ENCODE assay signal across 8 mouse cellular contexts in the genomic region with DNA sequence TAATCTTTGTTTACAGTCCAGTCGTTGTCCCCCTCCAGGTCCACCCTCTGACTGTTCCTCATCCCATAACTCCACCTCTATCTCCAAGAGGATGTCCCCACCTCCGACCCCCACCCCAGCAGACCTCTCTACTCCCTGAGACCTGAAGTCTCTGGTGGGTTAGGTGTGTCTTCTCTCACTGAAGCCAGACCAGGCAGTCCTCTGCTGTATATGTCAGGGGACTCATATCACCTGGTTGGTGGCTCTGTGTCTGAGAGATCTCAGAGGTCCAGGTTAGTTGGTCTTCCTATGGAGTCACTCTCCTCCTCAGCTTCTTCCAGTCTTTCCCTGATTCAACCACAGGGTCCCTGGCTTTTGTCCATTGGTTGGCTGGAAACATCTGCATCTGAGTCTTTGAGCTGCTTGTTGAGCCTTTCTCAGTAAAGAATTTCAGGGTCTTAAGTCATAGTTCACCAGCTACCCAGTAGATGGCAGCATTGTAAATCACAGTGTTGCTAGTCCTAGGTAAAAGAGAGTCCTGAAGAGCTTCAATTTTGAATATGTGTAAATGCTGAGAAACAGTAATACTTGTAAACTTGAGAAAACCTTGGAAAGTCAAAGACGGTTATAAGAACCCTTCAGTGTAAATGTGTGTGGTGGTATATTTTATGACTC.
DNase-seq lines count a peak whose midpoint lies in the region; ATAC-seq and TF ChIP-seq lines count a peak whose summit lies in the region.

No protein-coding gene starts in this region.

- H3K36me3 ChIP-seq in heart, postnatal 0 days (replicated peaks; ENCODE audit: control insufficient read depth, insufficient read depth, low read length) = no peaks in the 10 kb centered on the region
- H3K36me3 ChIP-seq in CH12.LX (replicated peaks in 1 of 2; ENCODE audit: control insufficient read depth in 1 of 2, insufficient read depth in 1 of 2, low read length in 1 of 2) = no peaks in the 10 kb centered on the region
- no peaks in the 10 kb centered on the region for H3K36me3 ChIP-seq in kidney, postnatal 0 days (ENCODE audit: insufficient read depth, low read length)

- H3K27ac ChIP-seq in heart, postnatal 0 days (ENCODE audit: low read depth) = no peak overlapping the region
- H3K27ac ChIP-seq in CH12.LX (ENCODE audit: insufficient read depth, low read depth) = no peak overlapping the region
- no peak overlapping the region for H3K27ac ChIP-seq in kidney, postnatal 0 days

- 61% methylated on average over 3 of the region's 3 CpGs for WGBS in heart, postnatal 0 days
- 74% methylated on average over 3 of the region's 3 CpGs for WGBS in kidney, postnatal 0 days

- H3K4me2 ChIP-seq in heart, postnatal 0 days (ENCODE audit: low read depth, low read length) = no peak overlapping the region
- H3K4me2 ChIP-seq in CH12.LX (ENCODE audit: insufficient read depth, low read depth, poor library complexity, severe bottlenecking) = no peak overlapping the region
- H3K4me2 ChIP-seq in kidney, postnatal 0 days (ENCODE audit: low read length) = no peak overlapping the region

- no peak overlapping the region for H3K4me3 ChIP-seq in heart, postnatal 0 days (ENCODE audit: low read depth, low read length)
- no peak overlapping the region for H3K4me3 ChIP-seq in CH12.LX (replicated peaks in 1 of 3; ENCODE audit: low read depth in 2 of 3, low read length in 2 of 3, poor library complexity in 1 of 3)
- H3K4me3 ChIP-seq in kidney, postnatal 0 days (replicated peaks; ENCODE audit: low read depth, low read length) = no peak overlapping the region

- intact Hi-C loops in heart, postnatal 36 days (cut with DNase I) = loop anchor here (2.0 to 5.0 kb wide), 2 partner anchors 116 to 219 kb away; no protein-coding TSS in a partner anchor

- no peak for TF ChIP-seq EP300 in heart, postnatal 0 days (IDR thresholded peaks at IDR 0.05; ENCODE audit: low read depth)
- no peak for TF ChIP-seq EP300 in CH12.LX (IDR thresholded peaks at IDR 0.05; ENCODE audit: low read length)

- in situ Hi-C loops in CH12.LX (cut with MboI; ENCODE audit: low pct_ligation_motif_present, low pct_unique_long_range_greater_than_20kb, low sequenced_read_pairs) = no loop called here

- H3K27me3 ChIP-seq in heart, postnatal 0 days (ENCODE audit: control insufficient read depth, insufficient read depth, low read length) = no peaks in the 10 kb centered on the region
- no peaks in the 10 kb centered on the region for H3K27me3 ChIP-seq in CH12.LX (replicated peaks)
- H3K27me3 ChIP-seq in kidney, postnatal 0 days (ENCODE audit: insufficient read depth, low read length) = no peaks in the 10 kb centered on the region

- no peak overlapping the region for H3K9ac ChIP-seq in heart, postnatal 0 days (replicated peaks; ENCODE audit: low read depth, low read length)
- H3K9ac ChIP-seq in CH12.LX (ENCODE audit: insufficient read depth, low read depth) = no peak overlapping the region
- H3K9ac ChIP-seq in kidney, postnatal 0 days (ENCODE audit: low read depth, low read length) = no peak overlapping the region

- peak; percentile 50 for TF ChIP-seq CTCF in heart, postnatal 0 days (IDR thresholded peaks at IDR 0.05; ENCODE audit: low read depth)
- peak; percentile 46 to 61 for TF ChIP-seq CTCF in CH12.LX (conservative IDR thresholded peaks at IDR 0.05 in 1 of 2, IDR thresholded peaks at IDR 0.05 in 1 of 2; ENCODE audit: low read depth in 2 of 2, low read length in 2 of 2)
- TF ChIP-seq CTCF in kidney, postnatal 0 days (IDR thresholded peaks at IDR 0.05; ENCODE audit: low read depth) = peak; percentile 70

- peak; percentile 13 for DNase-seq in heart, postnatal 0 days (ENCODE audit: low spot score)
- DNase-seq in heart, postnatal 36 days = no peak
- peak; percentile 49 for DNase-seq in CH12.LX (ENCODE audit: extremely low read depth)
- DNase-seq in brain, adult 2 months (ENCODE audit: low read depth, low spot score) = peak; percentile 71
- peak; percentile 53 for DNase-seq in kidney, postnatal 0 days (ENCODE audit: low spot score)
- DNase-seq in retina, postnatal 1 day = peak; percentile 58
- DNase-seq in urinary bladder, postnatal 36 days (ENCODE audit: low spot score in 2 of 2) = no peak
- no peak for DNase-seq in natural killer cell, adult 2 months (ENCODE audit: low spot score in 2 of 2)

- H3K9me3 ChIP-seq in heart, postnatal 0 days (replicated peaks; ENCODE audit: control insufficient read depth, low read length) = no peaks in the 10 kb centered on the region
- no peaks in the 10 kb centered on the region for H3K9me3 ChIP-seq in CH12.LX (replicated peaks; ENCODE audit: low read length)
- no peaks in the 10 kb centered on the region for H3K9me3 ChIP-seq in kidney, postnatal 0 days (replicated peaks; ENCODE audit: low read length)

- dilution Hi-C loops in CH12.LX (cut with MboI; ENCODE audit: extremely low pct_ligation_motif_present, extremely low pct_unique_long_range_greater_than_20kb, low sequenced_read_pairs) = no loop called here

- no peak for ATAC-seq in heart, postnatal 0 days (ENCODE audit: insufficient read depth, low read depth)
- no peak for ATAC-seq in kidney, postnatal 0 days (replicated peaks; ENCODE audit: low FRiP score, low read depth)

- TF ChIP-seq POLR2A in CH12.LX (IDR thresholded peaks at IDR 0.05; ENCODE audit: low read depth, low read length) = no peak

- H3K79me2 ChIP-seq in CH12.LX (replicated peaks; ENCODE audit: control insufficient read depth, extremely low read depth, insufficient read depth, poor library complexity, severe bottlenecking) = no peaks in the 10 kb centered on the region

- H3K4me1 ChIP-seq in heart, postnatal 0 days (ENCODE audit: control insufficient read depth, insufficient read depth) = no peaks in the 10 kb centered on the region
- H3K4me1 ChIP-seq in CH12.LX (ENCODE audit: control insufficient read depth in 1 of 2, insufficient read depth in 2 of 2) = no peaks in the 10 kb centered on the region
- H3K4me1 ChIP-seq in kidney, postnatal 0 days (replicated peaks; ENCODE audit: insufficient read depth, low read length) = no peaks in the 10 kb centered on the region

- TF ChIP-seq RAD21 in CH12.LX (IDR thresholded peaks at IDR 0.05; ENCODE audit: low read depth, low read length) = peak; percentile 30

TF ChIP-seq in CH12.LX, 34 proteins besides CTCF, POLR2A, EP300 and RAD21:
- no peak for TF ChIP-seq UBTF (IDR thresholded peaks at IDR 0.05; ENCODE audit: low read depth, low read length)
- TF ChIP-seq SMC3 (IDR thresholded peaks at IDR 0.05; ENCODE audit: low read depth, low read length) = peak; percentile 48

Comparison
In these comparisons a context has a peak if more than half of its experiments do, and no peak if none do; other contexts are left out.
1. DNase-seq: peak in heart, postnatal 0 days (single experiment), CH12.LX (single experiment), brain, adult 2 months (single experiment), kidney, postnatal 0 days (single experiment) and retina, postnatal 1 day (single experiment); none in heart, postnatal 36 days (0 of 2), urinary bladder, postnatal 36 days (0 of 2) and natural killer cell, adult 2 months (0 of 2).
2. Peak in every context shown above with its lines, with median percentiles within 50 percentile points of each other: CTCF ChIP-seq.